Mouse (Mus musculus) macrophage (primary cell): ENCODE results near the gene Cavin4. TPM values are rescaled to one million over a fixed set of nuclear protein-coding genes. Genes with fewer than 3 reads are reported as not detected.

Source experiments
- polyA plus RNA-seq: library from polyadenylated mRNA; stranded (reverse); fragments of 250-400 nt; gene quantifications from 3 replicates; pipeline ENCODE4 v1.2.4, GENCODE M21; 2018; ENCODE audit warnings: inconsistent platforms

The Cavin4 gene
- polyA plus RNA-seq, 1 experiment from 2014 or later = not detected

Other genes starting within 250 kb of the Cavin4 start
- 14.9 to 27.2 TPM (median 18.6 TPM) in 3 replicates for gene Tex10, start 190.1 kb upstream of the Cavin4 start, polyA plus RNA-seq
- gene Msantd3, start 123.6 kb upstream of the Cavin4 start, polyA plus RNA-seq = 0.18 to 2.0 TPM (median 0.62 TPM) in 3 replicates
- 0.35 TPM in 1 of 3 replicates, not detected in the others for gene Tmeff1, start 78.3 kb upstream of the Cavin4 start, polyA plus RNA-seq